Mouse (Mus musculus): ENCODE measurements around the gene Phf5a. TPM values are rescaled to one million over a fixed set of nuclear protein-coding genes. Genes with fewer than 3 reads are reported as not detected.

Phf5a gene
- polyA plus RNA-seq, 1 experiment from 2014 or later, result 111 TPM

GRCm38 (mm10) chr15:81879531-81880401 lies 8.1 kb upstream of the Phf5a start:
- Histone ChIP-seq H3K27me3 (replicated peaks) (no peaks in the 10 kb centered on the region), H3K9me3 (replicated peaks) (no peaks in the 10 kb centered on the region), H3K9ac (replicated peaks) (peak overlapping the region; percentile 14; the same call in 1 of the 2 replicates), H3K4me3 (replicated peaks) (no peak overlapping the region), H3K36me3 (no peaks in the 10 kb centered on the region), H3K4me2 (peak overlapping the region; percentile 38), H3K4me1 (peaks cover 36% of the 10 kb centered on the region), H3K27ac (replicated peaks) (peak overlapping the region; percentile 85)
- ATAC-seq (ENCODE audit: low FRiP score), result peak; percentile 93
- WGBS, result 26% methylated on average over 5 of the region's 5 CpGs

- H3K4me3 ChIP-seq (replicated peaks), result peak within 1 kb of the TSS; percentile 89
- peaks cover 27% of the 10 kb centered on the region for H3K4me1 ChIP-seq
- no peaks in the 10 kb centered on the region for H3K27me3 ChIP-seq (replicated peaks)
- 1% methylated on average over 53 of the region's 53 CpGs for WGBS
- peak within 1 kb of the TSS; percentile 99 for H3K27ac ChIP-seq (replicated peaks)
- peak within 1 kb of the TSS; percentile 95 for H3K9ac ChIP-seq (replicated peaks)
- H3K36me3 ChIP-seq, result peaks cover 31% of the 10 kb centered on the region
- H3K9me3 ChIP-seq (replicated peaks), result no peaks in the 10 kb centered on the region
- peak within 1 kb of the TSS; percentile 83 for H3K4me2 ChIP-seq
- ATAC-seq (ENCODE audit: low FRiP score), result peak; percentile 89
Measured at GRCm38 (mm10) chr15:81872262-81873136, 788 bp upstream of the Phf5a start, which contains the start of gene Aco2. Aco2 (plus strand) TSS chr15:81872309.

- H3K27ac ChIP-seq (replicated peaks), result no peak overlapping the region
- H3K9me3 ChIP-seq (replicated peaks), result no peaks in the 10 kb centered on the region
- ATAC-seq (ENCODE audit: low FRiP score), result no peak
- peaks cover 56% of the 10 kb centered on the region for H3K36me3 ChIP-seq
- no peak overlapping the region for H3K4me3 ChIP-seq (replicated peaks)
- H3K4me1 ChIP-seq, result peaks cover 27% of the 10 kb centered on the region
- H3K4me2 ChIP-seq, result no peak overlapping the region
- H3K9ac ChIP-seq (replicated peaks), result no peak overlapping the region
- H3K27me3 ChIP-seq (replicated peaks), result no peaks in the 10 kb centered on the region
- WGBS, result 95% methylated on average over 5 of the region's 5 CpGs
Measured at GRCm38 (mm10) chr15:81869985-81870384, 1.7 kb downstream of the Phf5a start.

GRCm38 (mm10) chr15:81864238-81864637 lies 7.5 kb downstream of the Phf5a start:
- H3K4me3 ChIP-seq (replicated peaks), result no peak overlapping the region
- no peak overlapping the region for H3K9ac ChIP-seq (replicated peaks)
- H3K27me3 ChIP-seq (replicated peaks), result no peaks in the 10 kb centered on the region
- WGBS, result 93% methylated on average over 7 of the region's 7 CpGs
- no peak overlapping the region for H3K27ac ChIP-seq (replicated peaks)
- no peak overlapping the region for H3K4me2 ChIP-seq
- no peak for ATAC-seq (ENCODE audit: low FRiP score)
- no peaks in the 10 kb centered on the region for H3K9me3 ChIP-seq (replicated peaks)
- peaks cover 14% of the 10 kb centered on the region for H3K4me1 ChIP-seq
- H3K36me3 ChIP-seq, result peaks cover 53% of the 10 kb centered on the region

- peak overlapping the region; percentile 82 for H3K27ac ChIP-seq (replicated peaks)
- H3K36me3 ChIP-seq, result peaks cover 17% of the 10 kb centered on the region
- H3K27me3 ChIP-seq (replicated peaks), result no peaks in the 10 kb centered on the region
- 31% methylated on average over 8 of the region's 8 CpGs for WGBS
- peak overlapping the region; percentile 94 for H3K4me2 ChIP-seq
- no peak for ATAC-seq (ENCODE audit: low FRiP score)
- H3K9me3 ChIP-seq (replicated peaks), result no peaks in the 10 kb centered on the region
- 0 out of 2 replicates have a peak overlapping the region, but pooled peaks have one; percentile 93 for H3K4me3 ChIP-seq (replicated peaks)
- peaks cover 36% of the 10 kb centered on the region for H3K4me1 ChIP-seq
- peak overlapping the region; percentile 8; the same call in 1 of the 2 replicates for H3K9ac ChIP-seq (replicated peaks)
Measured at GRCm38 (mm10) chr15:81860471-81861135, 11.1 kb downstream of the Phf5a start.

GRCm38 (mm10) chr15:81859330-81860255 lies 12.1 kb downstream of the Phf5a start:
- peaks cover 9% of the 10 kb centered on the region for H3K36me3 ChIP-seq
- peak overlapping the region; percentile 94 for H3K4me2 ChIP-seq
- H3K9me3 ChIP-seq (replicated peaks), result no peaks in the 10 kb centered on the region
- WGBS, result 0% methylated on average over 39 of the region's 39 CpGs
- no peaks in the 10 kb centered on the region for H3K27me3 ChIP-seq (replicated peaks)
- peak overlapping the region; percentile 98 for H3K27ac ChIP-seq (replicated peaks)
- ATAC-seq (ENCODE audit: low FRiP score), result peak; percentile 86
- peak overlapping the region; percentile 79 for H3K9ac ChIP-seq (replicated peaks)
- H3K4me1 ChIP-seq, result peaks cover 45% of the 10 kb centered on the region
- peak overlapping the region; percentile 93 for H3K4me3 ChIP-seq (replicated peaks)

- H3K27ac ChIP-seq (replicated peaks), result peak within 1 kb of the TSS; percentile 98
- H3K4me1 ChIP-seq, result peaks cover 45% of the 10 kb centered on the region
- H3K9ac ChIP-seq (replicated peaks), result peak within 1 kb of the TSS; percentile 79
- H3K36me3 ChIP-seq, result peaks cover under 1% of the 10 kb centered on the region; the same call in 1 of the 2 replicates
- under 1% methylated on average over 44 of the region's 44 CpGs for WGBS
- H3K4me2 ChIP-seq, result peak within 1 kb of the TSS; percentile 94
- H3K4me3 ChIP-seq (replicated peaks), result peak within 1 kb of the TSS; percentile 93
- H3K27me3 ChIP-seq (replicated peaks), result no peaks in the 10 kb centered on the region
- 0 out of 2 replicates have a peak, but pooled peaks have one; percentile 9 for ATAC-seq (ENCODE audit: low FRiP score)
- no peaks in the 10 kb centered on the region for H3K9me3 ChIP-seq (replicated peaks)
Measured at GRCm38 (mm10) chr15:81858517-81859329, 13.0 kb downstream of the Phf5a start, which contains the start of gene Tob2. Tob2 (minus strand) TSS chr15:81858796.

GRCm38 (mm10) chr15:81858138-81858516 lies 13.6 kb downstream of the Phf5a start:
- Histone ChIP-seq H3K9me3 (replicated peaks) (no peaks in the 10 kb centered on the region), H3K4me3 (replicated peaks) (peak overlapping the region; percentile 93), H3K4me2 (peak overlapping the region; percentile 94), H3K4me1 (peaks cover 45% of the 10 kb centered on the region), H3K36me3 (no peaks in the 10 kb centered on the region), H3K27me3 (replicated peaks) (no peaks in the 10 kb centered on the region), H3K9ac (replicated peaks) (peak overlapping the region; percentile 79), H3K27ac (replicated peaks) (peak overlapping the region; percentile 98)
- under 1% methylated on average over 23 of the region's 23 CpGs for whole genome bisulfite sequencing
- ATAC-seq (ENCODE audit: low FRiP score), result 0 out of 2 replicates have a peak, but pooled peaks have one; percentile 7

- no peak for ATAC-seq (ENCODE audit: low FRiP score)
- Histone ChIP-seq H3K36me3 (no peaks in the 10 kb centered on the region), H3K4me3 (replicated peaks) (peak overlapping the region; percentile 93), H3K9me3 (replicated peaks) (no peaks in the 10 kb centered on the region), H3K27ac (replicated peaks) (peak overlapping the region; percentile 98), H3K4me2 (peak overlapping the region; percentile 94), H3K4me1 (peaks cover 45% of the 10 kb centered on the region), H3K9ac (replicated peaks) (peak overlapping the region; percentile 79), H3K27me3 (replicated peaks) (no peaks in the 10 kb centered on the region)
- WGBS, result 0% methylated on average over 33 of the region's 33 CpGs
Measured at GRCm38 (mm10) chr15:81857724-81858116, 14.0 kb downstream of the Phf5a start.
